Mouse (Mus musculus) ES-E14 (cell line): Measurements from ENCODE around the gene Srsf1. TPM values are rescaled to one million over a fixed set of nuclear protein-coding genes. Genes with fewer than 3 reads are reported as not detected.

Experiments
- DNase-seq: peaks from one replicate; pipeline ENCODE4 v3.0.0-alpha.2; 2013; ENCODE audit warnings: low read depth, low spot score
- H3K27ac ChIP-seq: 2 replicates; pipeline ENCODE4 v1.5.1; 2012; ENCODE audit warnings: low read depth, mild to moderate bottlenecking, low read length, moderate library complexity, mixed read lengths; ENCODE audit not compliant: poor library complexity, insufficient read depth, severe bottlenecking
- H3K36me3 ChIP-seq: 2 replicates; pipeline ENCODE4 v1.6.1; 2012; ENCODE audit warnings: mild to moderate bottlenecking, low read length, moderate library complexity, mixed read lengths; ENCODE audit not compliant: control insufficient read depth, poor library complexity, insufficient read depth, severe bottlenecking
- H3K4me1 ChIP-seq, 2 experiments: fragments of 150-350 bp in 1 of 2; sonication (generic) in 1 of 2; 2 replicates each; pipeline ENCODE4 v1.6.1; 2012; ENCODE audit warnings: low read length in 2 of 2, mild to moderate bottlenecking in 1 of 2, mixed read lengths in 1 of 2; ENCODE audit not compliant: control insufficient read depth in 2 of 2, insufficient read depth in 2 of 2, poor library complexity in 1 of 2
- H3K4me3 ChIP-seq, 2 experiments: fragments of 150-350 bp in 1 of 2; sonication (generic) in 1 of 2; 2 replicates each; pipeline ENCODE4 v1.5.1; 2012; ENCODE audit warnings: low read length in 2 of 2, low read depth in 1 of 2, mild to moderate bottlenecking in 1 of 2, mixed read lengths in 1 of 2; ENCODE audit not compliant: insufficient read depth in 1 of 2, poor library complexity in 1 of 2, severe bottlenecking in 1 of 2
- H3K9ac ChIP-seq: 2 replicates; pipeline ENCODE4 v1.6.1; 2012; ENCODE audit warnings: low read depth, mild to moderate bottlenecking, low read length, mixed read lengths; ENCODE audit not compliant: poor library complexity, insufficient read depth, severe bottlenecking
- H3K9me3 ChIP-seq: fragments of 150-350 bp; sonication (generic); 2 replicates; pipeline ENCODE4 v1.6.1; 2012; ENCODE audit warnings: low read depth, mild to moderate bottlenecking, low read length; ENCODE audit not compliant: control insufficient read depth, insufficient read depth
- CHD2 ChIP-seq: IDR thresholded peaks from 2 replicates; pipeline ENCODE4 v1.6.1; 2014; ENCODE audit warnings: mild to moderate bottlenecking, low read depth, low read length, inconsistent platforms
- HCFC1 ChIP-seq: IDR thresholded peaks from 2 replicates; pipeline ENCODE4 v1.6.1; 2012; ENCODE audit warnings: low read length, inconsistent platforms, borderline replicate concordance; ENCODE audit not compliant: insufficient read depth
- MAFK ChIP-seq: IDR thresholded peaks from 2 replicates; pipeline ENCODE4 v1.6.1; 2014; ENCODE audit warnings: mild to moderate bottlenecking, low read depth, low read length, inconsistent platforms; ENCODE audit not compliant: insufficient read depth
- ZC3H11A ChIP-seq: IDR thresholded peaks from 2 replicates; pipeline ENCODE4 v1.6.1; 2012; ENCODE audit warnings: low read depth, mild to moderate bottlenecking, inconsistent platforms, low read length, borderline replicate concordance
- ZNF384 ChIP-seq: IDR thresholded peaks from 2 replicates; pipeline ENCODE4 v1.6.1; 2012; ENCODE audit warnings: low read depth, low read length, inconsistent platforms
- in situ Hi-C, 2 experiments: fragments of 600-800 bp; cut with MboI; formaldehyde crosslinking; loops; one replicate each; pipeline ENCODE4 v1.15.1; 2025; ENCODE audit warnings: low sequenced_read_pairs in 2 of 2, inconsistent platforms in 1 of 2; ENCODE audit not compliant: unreplicated experiment in 2 of 2
- total RNA-seq: library from RNA; depleted of rRNA; stranded (reverse); fragments of 300-350 nt; gene quantifications from 2 replicates; pipeline ENCODE4 v1.2.3, GENCODE M21; 2012

Srsf1 gene
- total RNA-seq, 1 experiment = 432 TPM

DNA sequence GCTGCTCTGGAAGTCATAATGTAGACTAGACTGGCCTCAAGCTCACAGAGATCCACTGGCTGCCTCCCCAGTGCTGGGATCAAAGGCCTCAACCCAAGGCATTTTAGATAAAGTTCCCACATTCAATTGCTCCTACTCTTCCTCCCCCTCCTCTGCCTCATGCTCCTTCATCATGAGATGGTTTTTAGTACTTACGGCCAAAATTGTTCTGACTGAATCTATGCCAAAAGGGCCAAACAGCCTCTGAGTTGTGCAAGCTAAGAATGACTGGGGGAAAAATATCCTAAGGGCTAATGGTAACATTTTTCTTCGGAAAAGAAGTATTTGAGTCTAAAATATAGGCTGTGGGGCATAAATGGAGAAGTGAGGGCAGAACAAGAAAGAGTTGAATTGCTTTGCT, 23.2 kb upstream of the Srsf1 start:
- H3K4me3 ChIP-seq = no peak overlapping the region
- no peaks in the 10 kb centered on the region for H3K9me3 ChIP-seq
- in situ Hi-C loops = no loop called here
- TF ChIP-seq HCFC1 = no peak
- no peak for TF ChIP-seq CHD2
- H3K9ac ChIP-seq = no peak overlapping the region
- H3K36me3 ChIP-seq = no peaks in the 10 kb centered on the region
- no peak for DNase-seq
- peaks cover 2 to 14% of the 10 kb centered on the region in 2 experiments; a peak in 2 of 4 replicates for H3K4me1 ChIP-seq
- H3K27ac ChIP-seq = no peak overlapping the region

DNA sequence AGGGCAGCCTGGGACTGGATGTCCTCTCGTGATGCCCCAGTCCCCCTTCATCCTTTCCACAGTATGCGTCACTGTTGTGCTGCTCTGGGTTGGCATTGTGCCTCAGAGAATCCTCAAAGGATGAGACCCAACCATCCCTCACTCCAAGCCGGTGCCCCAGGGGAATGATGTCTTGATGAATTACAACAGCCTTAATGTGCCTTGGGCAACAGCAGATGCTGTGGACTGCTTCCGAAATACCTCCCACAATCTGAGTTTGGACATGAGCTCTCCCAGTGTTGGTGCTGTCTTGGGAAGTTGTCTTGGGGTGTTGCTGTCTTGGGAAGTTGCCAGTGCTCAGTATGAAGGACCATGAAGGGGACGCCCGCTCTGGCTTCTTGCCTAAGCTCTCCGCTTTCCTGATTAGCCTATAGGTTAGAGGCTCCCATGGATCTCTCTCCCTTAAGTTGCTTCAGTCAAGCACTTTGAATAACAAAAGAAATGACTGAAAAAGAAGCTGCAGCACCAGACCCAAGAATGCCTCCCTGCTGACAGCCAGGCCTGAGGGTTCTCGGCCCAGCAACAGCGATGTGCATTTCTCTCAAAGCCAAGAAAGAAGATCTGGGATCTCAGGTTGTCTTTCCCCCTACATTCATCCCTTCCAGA, 19.7 kb upstream of the Srsf1 start:
- DNase-seq = no peak
- in situ Hi-C loops = no loop called here
- no peaks in the 10 kb centered on the region for H3K9me3 ChIP-seq

DNA sequence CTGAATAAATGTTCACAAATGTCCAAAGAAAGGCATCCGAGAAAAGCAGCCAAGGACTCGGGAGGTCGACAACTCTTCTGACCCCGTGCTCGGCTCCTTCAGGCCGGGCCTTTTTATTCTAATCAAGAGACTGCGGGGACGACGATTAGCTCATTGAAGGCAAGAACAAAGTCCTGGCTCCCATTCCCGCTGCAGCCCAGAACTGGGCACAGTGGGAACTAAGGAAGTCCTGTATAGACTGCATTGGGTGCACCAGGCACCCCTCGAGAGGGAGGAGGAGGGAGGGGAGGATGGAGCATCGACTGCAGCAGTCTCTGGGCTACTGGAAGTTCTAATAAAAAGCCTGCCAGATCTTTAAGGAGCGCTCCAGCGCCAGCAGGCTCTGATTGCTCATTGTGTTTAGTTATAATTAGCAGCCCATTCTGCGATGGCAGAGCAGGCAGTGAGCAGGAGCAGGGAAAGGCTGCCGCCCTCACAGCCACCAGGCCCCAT, 18.9 kb upstream of the Srsf1 start:
- Histone ChIP-seq H3K9ac (peak overlapping the region; percentile 51), H3K36me3 (no peaks in the 10 kb centered on the region), H3K9me3 (no peaks in the 10 kb centered on the region), H3K27ac (peak overlapping the region; percentile 97), H3K4me3 (peak overlapping the region; percentile 18 to 48), H3K4me1 (peaks cover 12 to 25% of the 10 kb centered on the region in 2 experiments)
- DNase-seq = no peak
- no peak for TF ChIP-seq CHD2
- TF ChIP-seq ZNF384 = no peak
- TF ChIP-seq MAFK = 0 out of 2 replicates have a peak, but pooled peaks have one; percentile 11
- in situ Hi-C loops = no loop called here

More for the DNA sequence above, 19.7 kb upstream of the Srsf1 start:
- peaks cover 6 to 23% of the 10 kb centered on the region in 2 experiments for H3K4me1 ChIP-seq
- peak overlapping the region; percentile 20 to 48 for H3K4me3 ChIP-seq
- H3K9ac ChIP-seq = peak overlapping the region; percentile 23; the same call in 1 of the 2 replicates
- peak overlapping the region; percentile 98 for H3K27ac ChIP-seq
- TF ChIP-seq ZC3H11A (no peak), CHD2 (no peak), HCFC1 (peak; percentile 14; the same call in 1 of the 2 replicates), MAFK (no peak), ZNF384 (0 out of 2 replicates have a peak, but pooled peaks have one; percentile 16)
- no peaks in the 10 kb centered on the region for H3K36me3 ChIP-seq

DNA sequence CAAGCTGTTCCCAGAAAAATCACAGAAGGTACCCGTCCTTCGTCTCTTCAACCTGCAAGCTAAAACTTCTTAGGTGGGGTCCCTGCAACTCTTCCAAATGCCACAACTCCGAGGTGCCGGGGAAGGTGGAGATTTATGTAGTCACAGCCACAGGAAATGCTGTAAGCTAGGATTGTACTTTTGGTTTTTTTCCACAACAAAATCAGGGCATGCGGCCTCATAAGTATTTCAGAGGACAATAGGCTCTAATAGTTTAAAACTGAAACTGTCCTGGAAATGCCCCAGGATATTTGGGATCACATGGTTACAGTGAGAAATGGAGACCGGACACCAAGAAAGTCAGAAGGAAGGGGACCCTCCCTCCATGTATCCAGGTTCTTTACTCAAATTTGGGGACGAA, 17.0 kb upstream of the Srsf1 start:
- no peak for TF ChIP-seq ZC3H11A
- TF ChIP-seq ZNF384 = no peak
- TF ChIP-seq HCFC1 = no peak
- TF ChIP-seq MAFK = no peak
- no peak for TF ChIP-seq CHD2
- no peak overlapping the region; the same call in 1 of the 2 replicates for H3K9ac ChIP-seq
- H3K4me3 ChIP-seq = peak overlapping the region in 1 of 2 experiments; percentile 26; a peak in 1 of 4 replicates
- in situ Hi-C loops = no loop called here
- no peaks in the 10 kb centered on the region for H3K9me3 ChIP-seq
- H3K4me1 ChIP-seq = peaks cover 12 to 25% of the 10 kb centered on the region in 2 experiments
- peak overlapping the region; percentile 44; the same call in 1 of the 2 replicates for H3K27ac ChIP-seq
- no peak for DNase-seq
- no peaks in the 10 kb centered on the region for H3K36me3 ChIP-seq
